Mouse (Mus musculus): ENCODE data around the gene Dpagt1. TPM values are rescaled to one million over a fixed set of nuclear protein-coding genes. Genes with fewer than 3 reads are reported as not detected.
"Not testable (repeated sequence)": the region's sequence is repeated elsewhere in the genome, so short reads cannot be mapped to it uniquely, and the experiment has no call there.

Dpagt1 gene
- total RNA-seq, 2 experiments from 2014 or later = 11.9 to 12.7 TPM

- intact Hi-C loops (cut with DNase I) = no loop called here
- DNase-seq = no peak
Observed at GRCm38 (mm10) chr9:44317452-44317851, 8.4 kb upstream of the Dpagt1 start.

- intact Hi-C loops (cut with DNase I) = no loop called here
- no peak for DNase-seq
Observed at GRCm38 (mm10) chr9:44318076-44318825, 7.6 kb upstream of the Dpagt1 start.

DNA sequence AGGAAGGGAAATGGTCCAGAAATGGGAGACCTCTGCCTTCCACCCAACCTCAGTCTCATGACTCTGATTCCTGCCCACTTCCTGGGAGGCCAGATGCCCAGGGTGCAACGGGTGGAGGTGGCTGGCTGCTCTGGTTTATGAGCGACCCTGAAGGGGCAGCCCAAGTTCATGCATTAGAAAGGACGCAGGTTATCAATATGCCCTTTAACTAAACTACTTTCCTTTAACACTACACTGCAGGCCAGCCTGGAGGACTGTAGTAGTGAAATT is 7.1 kb upstream of the Dpagt1 start:
- DNase-seq = no peak
- intact Hi-C loops (cut with DNase I) = no loop called here

- intact Hi-C loops (cut with DNase I) = no loop called here
- no peak for DNase-seq
Observed at GRCm38 (mm10) chr9:44319105-44319886, 6.5 kb upstream of the Dpagt1 start.

DNA sequence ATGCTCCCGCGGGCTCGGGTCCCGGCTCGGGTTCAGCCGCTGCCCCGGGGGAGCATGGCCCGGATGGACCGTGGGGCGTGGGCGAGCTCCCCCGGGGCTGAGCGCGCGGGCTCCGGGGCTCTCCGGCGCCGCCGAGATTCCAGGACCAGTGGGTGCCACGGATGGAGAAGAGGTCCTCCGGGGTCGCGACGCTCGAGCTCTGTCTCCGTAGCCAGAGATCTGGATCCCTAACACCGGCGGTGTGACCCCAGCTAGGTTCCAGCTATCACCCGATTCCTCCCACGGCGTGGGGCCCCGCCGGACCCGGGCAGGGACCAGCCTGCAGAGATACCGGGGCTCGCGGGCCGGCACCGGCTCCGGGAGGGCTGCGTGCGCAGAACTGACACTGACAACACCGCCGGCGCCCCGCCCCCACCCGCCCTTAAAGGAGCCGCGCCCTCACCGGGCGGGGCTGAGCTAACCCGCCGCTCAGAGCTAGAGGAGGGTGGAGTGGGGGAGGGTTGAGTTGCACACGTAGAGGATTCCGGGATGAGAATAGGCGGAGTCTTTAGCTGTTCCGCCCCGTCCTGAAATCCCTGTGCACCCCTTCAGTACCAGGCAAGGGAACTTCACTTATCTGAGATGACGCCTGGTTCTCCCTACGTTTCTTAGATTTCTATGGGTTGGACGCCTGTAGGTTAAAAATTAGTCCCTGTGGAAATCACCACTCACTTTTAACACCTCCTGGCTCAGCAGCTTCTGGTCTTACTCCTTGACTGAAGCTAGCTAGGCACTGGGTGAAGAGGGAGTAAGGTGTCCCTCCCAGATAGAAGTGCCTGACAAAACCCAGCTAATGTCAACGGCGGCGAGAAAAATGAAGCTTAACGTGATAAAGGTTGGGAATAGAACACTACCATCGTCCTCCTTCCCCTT is 5.7 kb upstream of the Dpagt1 start, which contains the start of gene C2cd2l:
Gene C2cd2l (minus strand): TSS at position 399 of the 912 bp plus-strand sequence.
- peak; percentile 78 to 85 for DNase-seq
- intact Hi-C loops (cut with DNase I) = loop anchor here (2.0 kb wide), 1 partner anchor 15 kb away; the partner anchor contains the start of gene Hinfp

GRCm38 (mm10) chr9:44320799-44321133 is 5.1 kb upstream of the Dpagt1 start:
- intact Hi-C loops (cut with DNase I) = loop anchor here (2.0 kb wide), 1 partner anchor 16 kb away; the partner anchor contains the start of gene Hinfp
- no peak for DNase-seq

DNA sequence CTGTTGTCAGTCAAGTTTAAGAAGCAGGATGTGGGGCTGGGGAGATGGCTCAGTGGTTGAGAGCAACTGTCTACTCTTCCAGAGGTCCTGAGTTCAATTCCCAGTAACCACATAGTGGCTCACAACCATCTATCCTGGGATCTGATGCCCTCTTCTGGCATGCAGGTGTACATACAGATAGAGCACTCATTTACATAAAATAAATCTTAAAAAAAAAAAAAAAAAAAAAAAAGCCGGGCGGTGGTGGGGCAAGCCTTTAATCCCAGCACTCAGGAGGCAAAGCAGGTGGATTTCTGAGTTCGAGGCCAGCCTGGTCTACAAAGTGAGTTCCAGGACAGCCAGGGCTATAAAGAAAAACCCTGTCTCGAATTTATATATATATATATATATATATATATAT is 2.2 kb upstream of the Dpagt1 start:
- intact Hi-C loops (cut with DNase I); DNase-seq: not testable (repeated sequence)

DNA sequence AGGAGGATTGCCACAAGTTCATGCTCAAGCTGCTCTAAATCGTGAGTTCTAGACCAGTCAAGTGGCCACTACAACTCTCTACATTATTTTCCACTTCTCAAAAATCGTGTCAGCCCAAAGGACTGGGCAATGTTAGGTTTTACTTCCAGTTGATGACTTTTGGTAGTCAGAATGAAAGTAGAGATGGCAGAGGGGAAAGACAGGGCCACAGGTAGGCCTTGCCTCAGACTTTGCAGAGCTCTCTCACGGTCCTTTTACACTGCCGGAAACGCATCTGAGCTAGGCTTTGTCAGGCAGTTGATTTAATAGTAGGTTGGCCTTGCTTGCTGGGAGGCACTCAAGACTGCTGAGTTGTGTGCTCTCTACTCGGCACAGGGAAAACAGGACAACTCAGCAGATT is 1.7 kb upstream of the Dpagt1 start:
- intact Hi-C loops (cut with DNase I) = no loop called here
- no peak for DNase-seq

DNA sequence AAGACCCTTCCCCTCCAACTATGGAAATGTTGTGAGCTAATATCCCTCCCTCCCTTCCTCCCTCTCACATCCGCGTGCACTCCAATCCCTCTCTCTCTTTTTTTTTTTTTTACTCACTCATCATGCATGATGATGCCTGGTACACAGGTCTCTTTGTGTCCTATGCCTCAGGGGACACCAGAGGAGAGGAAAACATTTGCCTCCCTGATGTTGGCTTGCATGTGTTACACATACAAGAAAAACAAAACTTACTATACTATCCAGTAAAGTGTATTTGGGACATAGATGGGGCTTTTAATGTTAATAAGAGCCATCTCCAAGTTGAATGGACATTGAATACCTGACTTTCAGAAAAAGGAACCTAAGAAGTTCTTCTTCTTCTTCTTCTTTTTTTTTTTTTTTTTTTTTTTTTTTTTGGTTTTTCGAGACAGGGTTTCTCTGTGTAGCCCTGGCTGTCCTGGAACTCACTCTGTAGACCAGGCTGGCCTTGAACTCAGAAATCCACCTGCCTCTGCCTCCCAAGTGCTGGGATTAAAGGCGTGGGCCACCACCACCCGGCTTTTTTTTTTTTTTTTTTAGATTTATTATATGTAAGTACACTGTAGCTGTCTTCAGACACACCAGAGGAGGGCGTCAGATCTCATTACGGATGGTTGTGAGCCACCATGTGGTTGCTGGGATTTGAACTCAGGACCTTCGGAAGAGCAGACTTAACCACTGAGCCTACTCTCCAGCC is 619 bp upstream of the Dpagt1 start:
- DNase-seq; intact Hi-C loops (cut with DNase I): not testable (repeated sequence)

DNA sequence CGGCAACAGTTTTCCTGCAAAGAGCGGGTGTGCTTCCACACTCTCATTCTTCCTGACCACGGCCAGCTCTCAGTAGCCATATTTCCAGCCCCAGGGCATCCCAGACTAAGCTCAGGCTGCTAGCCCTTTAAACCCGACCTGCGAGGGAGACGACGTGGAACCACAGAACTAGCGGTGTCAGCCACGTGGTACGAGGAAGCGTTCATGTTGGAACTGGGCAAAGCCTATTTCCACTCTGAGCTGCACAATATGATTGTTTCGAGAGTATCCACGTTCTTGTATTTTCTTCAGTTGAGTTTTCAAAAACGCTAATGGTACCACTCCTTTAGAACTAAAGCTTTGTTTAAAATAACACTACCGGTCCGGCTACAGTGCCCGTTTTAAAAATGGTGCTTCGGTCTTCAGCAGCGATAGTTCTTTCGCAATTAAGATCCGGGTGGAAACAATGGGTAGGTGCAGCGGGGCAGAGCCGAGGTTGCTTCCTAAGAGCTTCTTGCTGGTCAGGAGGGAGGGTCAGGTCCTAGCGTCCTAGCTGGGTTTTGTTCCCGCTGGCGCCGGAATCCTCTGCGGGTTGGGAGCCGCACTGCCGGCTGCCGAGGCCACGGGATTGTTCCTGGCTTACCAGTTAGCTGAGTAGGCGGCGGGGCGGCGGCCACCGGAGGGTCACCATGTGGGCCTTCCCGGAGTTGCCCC is 698 bp downstream of the Dpagt1 start:
- intact Hi-C loops (cut with DNase I) = no loop called here
- DNase-seq = peak; percentile 66 to 83

DNA sequence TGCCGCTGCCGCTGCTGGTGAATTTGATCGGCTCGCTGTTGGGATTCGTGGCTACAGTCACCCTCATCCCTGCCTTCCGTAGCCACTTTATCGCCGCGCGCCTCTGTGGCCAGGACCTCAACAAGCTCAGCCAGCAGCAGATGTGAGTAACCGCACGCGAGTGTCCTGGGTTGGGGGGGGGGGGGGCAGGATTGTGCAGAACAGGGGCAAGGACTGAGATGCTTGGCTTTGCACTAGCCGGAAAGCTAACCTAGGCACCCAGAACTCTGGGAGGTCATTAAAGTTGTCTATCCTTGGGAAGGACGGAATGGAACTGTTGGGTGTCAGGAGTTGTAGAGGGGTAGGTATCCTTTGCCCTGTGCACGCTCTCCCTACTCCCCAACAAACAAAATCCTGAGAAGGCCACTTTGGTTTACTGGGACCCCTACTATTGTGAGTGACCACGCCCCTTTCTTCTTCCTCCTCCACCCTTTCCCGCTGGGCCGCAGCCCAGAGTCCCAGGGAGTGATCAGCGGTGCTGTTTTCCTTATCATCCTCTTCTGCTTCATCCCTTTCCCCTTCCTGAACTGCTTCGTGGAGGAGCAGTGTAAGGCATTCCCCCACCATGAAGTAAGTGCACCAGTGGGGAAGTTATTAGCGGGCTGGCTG is 1.4 kb downstream of the Dpagt1 start:
- no peak for DNase-seq

GRCm38 (mm10) chr9:44327926-44328325 is 2.1 kb downstream of the Dpagt1 start:
- intact Hi-C loops (cut with DNase I) = no loop called here
- no peak for DNase-seq

More for the DNA sequence above, 1.4 kb downstream of the Dpagt1 start:
- intact Hi-C loops (cut with DNase I) = no loop called here

DNA sequence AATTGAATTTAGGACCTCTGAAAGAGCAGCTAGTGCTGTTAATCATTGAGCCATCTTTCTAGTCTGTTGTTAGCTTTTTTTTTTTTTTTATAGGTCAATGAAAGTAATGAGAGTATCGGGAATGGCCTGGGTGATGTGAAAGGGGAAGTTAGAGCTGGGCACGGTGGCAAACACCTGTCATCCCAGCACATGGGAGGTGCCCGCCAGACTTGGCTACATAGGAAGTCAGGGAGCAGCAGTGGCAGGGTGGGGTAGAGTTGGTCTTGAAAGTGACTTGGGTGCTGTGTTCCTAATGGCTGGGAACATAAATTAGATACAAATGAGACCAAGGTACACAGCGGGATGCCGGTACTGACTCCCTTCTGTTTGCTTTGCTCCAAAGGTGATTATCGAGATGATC is 4.9 kb downstream of the Dpagt1 start:
- DNase-seq = no peak
- intact Hi-C loops (cut with DNase I) = no loop called here

DNA sequence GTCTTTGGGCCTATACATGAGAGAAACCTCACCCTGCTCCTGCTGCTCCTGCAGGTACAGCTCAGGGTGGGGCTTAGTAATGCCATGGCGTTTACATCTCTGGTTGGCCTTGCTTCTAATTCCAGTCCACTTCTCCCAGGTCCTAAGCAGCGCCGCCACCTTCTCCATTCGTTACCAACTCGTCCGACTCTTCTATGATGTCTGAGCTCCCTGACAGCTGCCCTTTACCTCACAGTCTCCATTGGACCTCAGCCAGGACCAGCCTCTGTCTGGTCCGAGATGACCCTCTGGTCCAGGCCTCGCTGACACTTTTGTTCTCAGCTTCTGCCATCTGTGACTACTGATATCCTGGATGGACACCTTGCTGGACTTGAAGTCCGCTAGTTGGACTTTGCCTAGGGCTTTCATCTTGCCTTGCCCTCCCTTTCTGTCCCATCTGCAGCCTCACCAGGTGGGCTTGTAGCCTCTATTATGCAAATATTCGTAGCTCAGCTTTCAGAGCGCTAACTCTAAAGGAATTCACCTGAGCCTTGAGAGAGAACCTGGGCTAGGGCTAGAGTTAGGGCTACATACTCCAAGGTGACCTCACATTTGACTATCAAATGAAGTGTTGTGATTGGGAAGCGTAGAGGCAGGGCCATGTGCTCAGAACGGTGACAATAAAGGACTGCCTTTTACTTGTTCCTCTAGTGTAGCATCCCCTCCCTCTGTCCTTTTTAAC is 7.3 kb downstream of the Dpagt1 start:
- intact Hi-C loops (cut with DNase I) = no loop called here
- no peak for DNase-seq

- peak; percentile 93 to 96 for DNase-seq
- intact Hi-C loops (cut with DNase I) = loop anchor here (5.0 kb wide), 1 partner anchor 53 kb away; no protein-coding TSS in a partner anchor
Observed at GRCm38 (mm10) chr9:44334396-44335330, 8.8 kb downstream of the Dpagt1 start, which contains the start of gene H2afx. TSS of gene H2afx (plus strand) at chr9:44334694.

DNA sequence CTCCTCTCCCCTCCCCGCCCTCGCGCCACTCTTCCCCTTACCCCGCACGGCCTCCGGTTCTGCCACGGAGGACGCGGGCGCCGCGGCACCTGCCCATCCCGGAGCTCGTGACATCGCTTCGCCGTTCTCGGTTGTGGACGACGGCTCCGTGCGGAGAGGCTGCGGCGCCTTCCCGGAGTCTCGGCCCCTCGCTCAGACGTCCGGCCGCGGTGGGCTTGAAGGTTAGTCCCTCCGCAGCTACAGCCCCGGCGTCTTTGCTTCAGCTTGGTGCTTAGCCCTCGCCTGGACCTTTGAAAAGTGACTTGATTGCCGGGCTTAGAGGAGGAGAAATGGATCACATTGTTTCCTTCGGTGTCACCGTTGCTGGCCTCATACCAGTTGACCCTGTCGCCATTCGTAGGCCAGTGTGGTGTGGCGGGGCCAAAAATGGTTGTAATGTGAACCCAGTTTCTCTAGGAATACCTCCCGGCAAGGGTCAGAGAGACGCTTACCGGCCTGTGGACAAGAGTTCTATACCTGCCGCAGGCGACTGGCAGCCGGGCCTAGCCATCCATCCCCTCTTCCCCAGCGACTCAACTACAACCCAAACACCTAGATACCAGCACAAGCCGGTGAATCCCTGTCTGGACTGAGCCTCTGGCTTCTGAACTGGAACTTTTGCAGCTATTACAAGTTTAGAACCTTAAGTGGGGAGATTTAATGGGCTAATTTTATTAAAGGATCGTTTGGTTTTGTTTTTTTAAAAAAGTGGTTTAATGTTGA is 9.7 kb downstream of the Dpagt1 start:
- DNase-seq = no peak
- intact Hi-C loops (cut with DNase I) = loop anchor here (5.0 kb wide), 1 partner anchor 52 kb away; no protein-coding TSS in a partner anchor

DNA sequence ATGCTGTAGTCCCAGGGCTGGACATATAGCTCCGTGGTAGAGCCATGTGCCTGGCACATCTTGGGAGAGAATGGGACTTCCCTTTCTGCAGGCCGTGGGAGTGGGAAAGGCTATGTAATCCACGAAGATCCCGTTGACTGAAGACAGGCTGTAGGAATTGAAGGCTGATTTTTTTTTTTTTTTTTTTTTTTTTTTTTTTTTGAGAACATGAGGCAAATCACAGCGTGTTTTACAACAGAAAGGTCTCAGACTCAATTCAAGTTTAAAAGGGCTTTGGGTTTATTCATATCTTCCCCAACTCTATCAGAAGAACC is 10.2 kb downstream of the Dpagt1 start:
- intact Hi-C loops (cut with DNase I) = loop anchor here (5.0 kb wide), 1 partner anchor 51 kb away; no protein-coding TSS in a partner anchor
- DNase-seq = no peak

Measured in gastrocnemius, postnatal 36 days (tissue).